Mouse (Mus musculus) heart, adult 2 months (tissue): ENCODE measurements at regions not wholly inside any gene's neighbourhood (a gene's known extent, or its start where the extent isn't known, plus 50 kb on each side); places are given as distances from the start of the nearest gene placed in this dataset.

ENCODE experiments used
- DNase-seq, 2 experiments: peaks; one replicate each; pipeline ENCODE4 v3.0.0; 2021
- H3K27ac ChIP-seq: fragments of 200-600 bp; 2 replicates; pipeline ENCODE4 v1.8.1; 2022
- H3K27me3 ChIP-seq: fragments of 200-500 bp; 2 replicates; pipeline ENCODE4 v1.6.1; 2012; ENCODE audit warnings: mild to moderate bottlenecking, low read length, inconsistent platforms, mixed read lengths; ENCODE audit not compliant: control insufficient read depth, insufficient read depth
- H3K36me3 ChIP-seq: fragments of 200-500 bp; 2 replicates; pipeline ENCODE4 v1.6.1; 2012; ENCODE audit warnings: low read length, inconsistent platforms; ENCODE audit not compliant: control insufficient read depth, insufficient read depth
- H3K4me1 ChIP-seq: fragments of 200-500 bp; 2 replicates; pipeline ENCODE4 v1.6.1; 2011; ENCODE audit warnings: low read length; ENCODE audit not compliant: control insufficient read depth, insufficient read depth
- H3K4me3 ChIP-seq: fragments of 200-600 bp; 2 replicates; pipeline ENCODE4 v1.8.1; 2022
- H3K79me2 ChIP-seq: fragments of 200-500 bp; replicated peaks from 2 replicates; pipeline ENCODE4 v1.6.1; 2012; ENCODE audit warnings: mild to moderate bottlenecking, inconsistent platforms, low read length, moderate library complexity, mixed read lengths; ENCODE audit not compliant: control insufficient read depth, insufficient read depth
- H3K9ac ChIP-seq: fragments of 200-500 bp; 2 replicates; pipeline ENCODE4 v1.6.1; 2012; ENCODE audit warnings: low read depth, mild to moderate bottlenecking, control low read depth, inconsistent platforms, low read length, mixed read lengths
- CTCF ChIP-seq: fragments of 200-600 bp; IDR thresholded peaks from 2 replicates; pipeline ENCODE4 v1.8.1; 2022; ENCODE audit warnings: antibody characterized with exemption, mild to moderate bottlenecking, moderate library complexity
- EP300 ChIP-seq: fragments of 200-500 bp; IDR thresholded peaks from 2 replicates; pipeline ENCODE4 v1.6.1; 2011; ENCODE audit warnings: low read depth, low read length, control low read depth; ENCODE audit not compliant: insufficient read depth
- POLR2A ChIP-seq: fragments of 200-500 bp; IDR thresholded peaks from 2 replicates; pipeline ENCODE4 v1.6.1; 2011; ENCODE audit warnings: mild to moderate bottlenecking, low read depth, low read length, control low read depth; ENCODE audit not compliant: insufficient read depth
- WGBS: fragments of 180-500 bp; shearing (Covaris S2); methylation state at CpG from one replicate; pipeline ENCODE4 v1.1.7; 2018; 5-methylcytosine and 5-hydroxymethylcytosine counted together
- intact Hi-C: fragments of 180-260 bp; cut with DNase I; formaldehyde crosslinking; loops from one replicate; pipeline ENCODE4 v1.15.1; 2025

DNA sequence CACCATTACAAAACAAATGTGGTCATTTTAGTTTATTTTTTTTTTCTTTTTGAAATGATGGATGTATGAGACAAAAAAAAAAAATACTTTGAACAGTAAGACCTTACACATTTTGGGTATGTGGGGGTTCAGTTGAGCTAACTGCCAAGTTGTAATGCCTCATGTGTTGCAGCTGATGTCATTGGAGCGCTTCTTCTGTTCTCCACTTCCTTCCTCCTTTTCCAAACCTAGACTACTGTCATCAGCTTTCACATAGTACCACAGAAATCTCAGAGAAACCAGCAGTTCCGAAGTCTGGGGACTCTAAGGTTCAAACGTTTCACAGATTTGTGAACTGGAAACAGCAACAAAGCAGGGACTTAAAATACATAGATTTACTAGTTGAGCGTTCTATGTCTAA, 270.7 kb downstream of the Usp25 start:
- 61% methylated on average over 4 of the region's 4 CpGs for WGBS
- Histone ChIP-seq H3K27ac (no peak overlapping the region), H3K4me1 (no peaks in the 10 kb centered on the region), H3K79me2 (no peaks in the 10 kb centered on the region), H3K9ac (no peak overlapping the region), H3K4me3 (no peak overlapping the region), H3K27me3 (no peaks in the 10 kb centered on the region), H3K36me3 (no peaks in the 10 kb centered on the region)
- no peak for DNase-seq
- TF ChIP-seq EP300, result no peak
- intact Hi-C loops, result no loop called here

DNA sequence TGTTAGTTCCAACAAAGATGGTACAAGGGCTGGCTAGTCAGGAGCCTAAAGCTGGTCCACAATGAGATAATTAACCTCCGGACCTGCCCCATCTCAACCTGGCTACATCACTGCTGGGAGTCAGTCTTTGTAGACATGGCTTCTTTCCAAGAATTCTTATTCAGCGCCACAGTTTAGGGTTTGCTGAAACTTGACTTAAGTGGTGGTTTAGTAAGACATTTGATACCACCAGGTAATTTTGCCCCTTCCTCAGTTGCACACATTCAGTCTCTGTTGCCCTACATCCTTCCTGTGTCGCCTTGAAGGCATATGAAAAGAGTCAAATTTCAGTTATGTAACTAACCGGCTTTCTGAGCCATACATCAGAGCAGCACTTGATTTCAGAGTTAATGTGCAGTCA, 266.4 kb downstream of the Usp25 start:
- no peak overlapping the region for H3K27ac ChIP-seq
- no peaks in the 10 kb centered on the region for H3K4me1 ChIP-seq
- 89% methylated on average over 4 of the region's 4 CpGs for WGBS
- H3K4me3 ChIP-seq, result no peak overlapping the region
- intact Hi-C loops, result no loop called here
- no peaks in the 10 kb centered on the region for H3K79me2 ChIP-seq
- no peak overlapping the region for H3K9ac ChIP-seq
- no peaks in the 10 kb centered on the region for H3K36me3 ChIP-seq
- no peak for DNase-seq
- TF ChIP-seq EP300, result no peak
- TF ChIP-seq POLR2A, result no peak
- TF ChIP-seq CTCF, result no peak
- H3K27me3 ChIP-seq, result no peaks in the 10 kb centered on the region

DNA sequence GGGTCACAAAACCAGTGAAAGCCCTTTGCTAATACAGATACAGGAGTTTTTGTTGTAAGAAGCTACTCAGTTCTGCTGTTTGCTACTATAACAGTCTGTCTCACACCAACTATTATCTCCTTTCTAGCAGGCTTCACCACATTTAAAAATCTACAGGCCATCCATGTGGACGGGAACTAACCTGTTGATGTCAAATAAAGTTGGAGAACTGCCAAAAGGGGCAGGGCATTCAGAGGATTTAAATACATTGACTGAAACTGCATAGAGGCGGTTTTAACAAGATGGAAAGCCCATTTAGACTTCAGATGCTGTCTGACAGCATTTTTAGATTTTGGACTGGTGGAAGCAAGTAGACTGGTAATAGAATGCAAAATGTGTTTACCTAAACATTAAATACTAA, 266.0 kb downstream of the Usp25 start:
- H3K9ac ChIP-seq, result no peak overlapping the region
- no peaks in the 10 kb centered on the region for H3K27me3 ChIP-seq
- TF ChIP-seq POLR2A (no peak), CTCF (no peak), EP300 (no peak)
- H3K27ac ChIP-seq, result no peak overlapping the region
- H3K79me2 ChIP-seq, result no peaks in the 10 kb centered on the region
- no peaks in the 10 kb centered on the region for H3K4me1 ChIP-seq
- intact Hi-C loops, result no loop called here
- H3K36me3 ChIP-seq, result no peaks in the 10 kb centered on the region
- DNase-seq, result no peak
- no peak overlapping the region for H3K4me3 ChIP-seq
- WGBS, result 74% methylated on average over 2 of the region's 2 CpGs

DNA sequence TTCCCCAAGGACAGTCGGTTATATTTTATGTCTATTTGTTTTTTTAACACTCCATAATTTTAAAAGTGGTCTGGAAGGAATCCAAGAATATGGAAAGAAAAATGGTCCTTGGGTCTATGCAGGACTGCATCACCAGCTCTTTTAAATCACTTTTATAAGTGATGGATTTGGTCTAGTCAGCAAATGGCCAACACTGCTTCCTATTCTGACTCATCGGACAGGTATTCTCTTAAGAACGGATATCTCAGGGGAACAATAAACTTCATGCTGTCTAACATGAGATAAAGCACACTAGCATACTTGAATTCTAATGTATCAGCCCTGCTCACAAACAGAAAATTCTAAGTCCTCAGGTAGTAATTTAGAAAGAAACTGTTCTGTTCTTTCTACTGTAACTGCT, 259.8 kb downstream of the Usp25 start:
- no peak for DNase-seq
- TF ChIP-seq POLR2A (no peak), EP300 (no peak), CTCF (no peak)
- Histone ChIP-seq H3K9ac (no peak overlapping the region), H3K79me2 (no peaks in the 10 kb centered on the region), H3K27me3 (no peaks in the 10 kb centered on the region), H3K4me1 (no peaks in the 10 kb centered on the region), H3K27ac (no peak overlapping the region), H3K36me3 (no peaks in the 10 kb centered on the region), H3K4me3 (no peak overlapping the region)
- intact Hi-C loops, result no loop called here
- WGBS, result 55% methylated on average over 3 of the region's 3 CpGs

DNA sequence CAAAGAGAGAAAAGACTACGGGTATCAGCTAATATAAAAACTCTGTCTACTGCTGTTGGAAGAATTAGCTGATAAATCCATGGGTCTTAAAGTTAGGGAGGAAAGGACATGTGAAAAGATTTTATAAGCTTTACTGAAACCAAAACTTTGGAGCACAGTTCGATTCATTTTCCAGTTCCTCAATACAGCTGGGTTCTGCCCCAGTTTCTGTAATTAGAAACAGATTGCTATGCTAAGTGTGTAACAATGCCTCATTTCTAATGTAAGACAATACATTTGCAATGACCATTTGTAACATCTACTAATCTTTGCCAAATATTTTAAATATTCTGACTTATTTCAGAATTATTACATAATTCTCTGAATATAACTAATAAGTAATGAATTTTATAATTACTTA, 255.4 kb downstream of the Usp25 start:
- Histone ChIP-seq H3K27me3 (no peaks in the 10 kb centered on the region), H3K79me2 (no peaks in the 10 kb centered on the region), H3K36me3 (no peaks in the 10 kb centered on the region), H3K27ac (no peak overlapping the region), H3K4me1 (no peaks in the 10 kb centered on the region), H3K4me3 (no peak overlapping the region), H3K9ac (no peak overlapping the region)
- intact Hi-C loops, result no loop called here
- DNase-seq, result no peak
- WGBS, result 62% methylated on average over 2 of the region's 2 CpGs
- TF ChIP-seq POLR2A, result no peak
- no peak for TF ChIP-seq CTCF
- TF ChIP-seq EP300, result no peak

DNA sequence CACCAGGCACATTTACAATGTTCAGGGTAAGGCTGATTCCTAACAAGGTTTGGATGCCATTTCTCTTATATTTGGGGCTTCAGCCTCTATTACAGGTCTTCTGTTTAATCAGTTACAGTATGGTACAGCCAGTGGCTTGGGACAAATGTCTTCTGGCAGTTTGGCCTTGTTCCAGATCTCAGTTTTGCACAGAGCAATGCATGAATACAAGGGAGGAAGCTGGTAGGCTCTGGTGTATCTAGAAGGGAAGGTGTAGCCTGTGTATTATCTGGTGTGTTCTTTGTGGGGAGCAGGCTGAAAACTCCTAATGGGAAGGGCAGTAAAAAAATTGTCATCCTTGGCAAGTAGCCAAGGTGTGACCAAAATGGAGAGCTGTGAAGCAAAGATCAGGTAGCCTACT, 254.2 kb downstream of the Usp25 start:
- no peaks in the 10 kb centered on the region for H3K79me2 ChIP-seq
- TF ChIP-seq EP300, result no peak
- no peak for TF ChIP-seq CTCF
- TF ChIP-seq POLR2A, result no peak
- H3K27ac ChIP-seq, result no peak overlapping the region
- H3K4me3 ChIP-seq, result no peak overlapping the region
- no peaks in the 10 kb centered on the region for H3K36me3 ChIP-seq
- no peak overlapping the region for H3K9ac ChIP-seq
- intact Hi-C loops, result no loop called here
- no peaks in the 10 kb centered on the region for H3K4me1 ChIP-seq
- H3K27me3 ChIP-seq, result no peaks in the 10 kb centered on the region
- no peak for DNase-seq

DNA sequence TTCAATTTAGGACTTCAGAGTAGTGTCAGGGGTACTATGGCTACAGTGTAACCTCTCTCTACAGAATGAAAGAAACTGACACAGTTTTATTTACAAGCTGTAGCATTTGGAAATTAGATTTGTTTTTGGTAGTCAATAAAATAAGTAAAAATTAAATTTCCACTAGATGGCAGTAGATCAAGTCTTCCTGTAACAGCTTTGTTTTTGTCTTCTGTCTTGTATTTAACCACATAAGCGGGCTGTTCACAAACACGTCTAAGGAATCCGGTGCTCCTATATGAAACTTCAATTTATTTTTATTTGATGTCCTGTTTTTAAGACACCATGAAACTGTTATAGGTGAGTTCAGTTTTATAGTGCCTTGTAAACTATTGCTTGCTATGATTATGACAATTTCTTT, 238.8 kb downstream of the Usp25 start:
- Histone ChIP-seq H3K27me3 (no peaks in the 10 kb centered on the region), H3K27ac (no peak overlapping the region), H3K4me3 (no peak overlapping the region), H3K4me1 (no peaks in the 10 kb centered on the region), H3K79me2 (no peaks in the 10 kb centered on the region), H3K9ac (no peak overlapping the region), H3K36me3 (no peaks in the 10 kb centered on the region)
- no peak for DNase-seq
- WGBS, result 23% methylated on average over 3 of the region's 3 CpGs
- TF ChIP-seq POLR2A, result no peak
- TF ChIP-seq CTCF, result peak; percentile 69
- intact Hi-C loops, result loop anchor here (1.0 to 2.0 kb wide), 2 partner anchors 192 to 904 kb away; no protein-coding TSS in a partner anchor
